Mouse (Mus musculus) B cell, adult 2 months (primary cell): ENCODE results near the gene Drosha.

Experiments used
- DNase-seq, 2 experiments: peaks; one replicate each; pipeline ENCODE4 v3.0.0; 2022

Gene Drosha

DNA sequence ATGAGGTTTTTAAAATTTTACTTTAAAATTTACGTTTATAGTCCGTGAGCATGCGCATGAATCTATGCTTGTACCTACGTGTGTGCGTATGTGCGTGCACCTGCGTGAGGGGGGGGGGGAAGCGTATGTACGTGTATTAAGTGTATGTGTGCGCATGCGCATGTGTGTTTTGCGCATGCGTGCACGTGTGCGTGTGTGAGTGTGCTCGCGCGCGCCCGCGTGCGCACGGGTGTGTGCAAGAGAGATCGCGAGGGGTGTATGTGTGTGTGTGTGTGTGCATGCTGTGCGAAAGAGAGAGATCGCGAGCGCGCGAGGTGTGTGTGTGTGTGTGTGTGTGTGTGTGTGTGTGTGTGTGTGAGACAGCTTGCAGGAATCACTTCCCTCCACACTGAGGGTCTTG is 8.8 kb downstream of the Drosha start:
- no peak for DNase-seq

DNA sequence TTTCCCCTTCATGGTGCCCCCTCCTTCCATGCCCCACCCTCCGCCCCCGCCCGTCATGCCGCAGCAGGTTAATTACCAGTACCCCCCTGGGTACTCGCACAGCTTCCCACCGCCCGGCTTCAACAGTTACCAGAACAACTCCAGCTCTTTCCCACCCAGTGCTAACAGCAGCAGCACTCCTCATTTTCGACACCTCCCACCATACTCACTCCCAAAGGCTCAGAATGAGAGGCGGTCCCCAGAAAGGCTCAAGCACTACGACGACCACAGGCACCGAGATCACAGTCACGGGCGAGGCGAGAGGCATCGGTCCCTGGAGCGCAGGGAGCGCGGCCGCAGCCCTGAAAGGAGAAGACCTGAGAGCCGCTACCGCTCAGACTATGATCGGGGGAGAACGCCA is 9.6 kb downstream of the Drosha start:
- no peak for DNase-seq

DNA sequence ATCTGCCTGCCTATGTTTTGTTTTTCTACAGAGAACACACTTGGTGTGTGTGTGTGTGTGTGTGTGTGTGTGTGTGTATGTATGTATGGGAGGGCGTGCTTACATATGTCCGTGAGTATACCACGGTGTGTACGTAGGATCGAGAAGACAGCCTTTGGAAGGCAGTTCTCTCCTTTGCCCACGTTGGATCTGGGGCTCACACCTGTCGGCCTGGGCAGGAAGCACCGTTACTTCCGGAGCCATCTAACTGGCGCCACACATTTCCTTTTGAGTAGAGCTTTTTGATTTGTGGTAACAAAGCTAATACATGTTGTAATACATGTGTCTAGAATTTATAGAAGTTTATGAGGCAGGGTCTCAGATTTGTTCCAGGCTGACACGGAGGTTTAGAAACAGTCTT is 16.1 kb downstream of the Drosha start:
- no peak for DNase-seq

DNA sequence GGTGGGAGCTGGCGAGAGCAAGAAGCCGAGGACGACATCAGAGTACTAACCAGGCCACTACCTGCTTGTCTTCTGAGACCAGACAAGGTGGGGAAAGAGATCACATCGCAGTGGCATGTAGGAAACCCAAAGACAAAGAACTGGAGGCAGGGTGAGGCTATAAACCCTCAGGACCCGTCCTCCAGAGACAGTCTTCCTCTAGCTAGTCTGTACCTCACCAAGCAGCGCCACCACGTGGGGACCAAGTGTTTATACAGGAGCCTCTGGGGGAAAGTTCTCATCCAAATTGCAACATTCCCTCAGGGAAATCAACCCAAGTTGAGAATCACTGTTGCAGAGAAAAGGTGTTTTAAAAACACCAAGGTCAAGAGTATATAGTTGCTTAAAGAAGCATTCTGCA is 18.2 kb downstream of the Drosha start:
- no peak for DNase-seq

DNA sequence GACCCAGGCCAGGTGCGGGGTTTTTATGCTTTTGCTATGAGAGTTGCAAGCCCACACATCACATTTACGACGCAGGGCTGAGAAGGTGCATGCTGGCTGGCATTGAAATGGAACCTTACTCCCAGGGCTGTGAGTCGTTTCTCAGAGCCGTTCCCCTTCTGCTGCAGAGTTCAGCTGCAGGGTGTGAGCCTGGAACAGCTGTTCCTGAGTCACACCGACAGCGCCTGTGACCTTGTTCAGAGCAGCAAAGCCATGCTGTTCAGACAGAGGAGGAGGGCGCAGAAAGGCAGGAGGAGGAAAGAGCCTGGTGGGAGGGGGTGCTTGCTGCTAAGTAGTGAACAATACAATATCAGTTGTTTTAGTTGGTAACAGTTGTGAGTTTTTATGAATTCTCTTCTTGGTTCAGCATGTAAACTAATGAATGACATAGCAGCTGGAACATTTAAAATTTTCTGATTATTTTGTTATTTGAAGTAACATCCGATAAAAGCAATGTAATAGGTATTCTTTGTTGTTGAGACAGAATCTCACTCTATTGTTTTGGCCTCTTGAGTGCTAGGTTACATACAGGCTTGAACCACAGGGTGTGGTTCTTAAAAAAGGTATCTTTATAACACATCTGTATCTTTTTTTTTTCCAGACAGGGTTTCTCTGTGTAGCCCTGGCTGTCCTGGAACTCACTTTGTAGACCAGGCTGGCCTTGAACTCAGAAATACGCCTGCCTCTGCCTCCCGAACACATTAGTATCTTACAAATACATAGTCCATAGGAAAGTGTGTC is 23.8 kb downstream of the Drosha start:
- DNase-seq, result no peak

- DNase-seq, result no peak
Observed at GRCm38 (mm10) chr15:12849373-12849772, 24.8 kb downstream of the Drosha start.

DNA sequence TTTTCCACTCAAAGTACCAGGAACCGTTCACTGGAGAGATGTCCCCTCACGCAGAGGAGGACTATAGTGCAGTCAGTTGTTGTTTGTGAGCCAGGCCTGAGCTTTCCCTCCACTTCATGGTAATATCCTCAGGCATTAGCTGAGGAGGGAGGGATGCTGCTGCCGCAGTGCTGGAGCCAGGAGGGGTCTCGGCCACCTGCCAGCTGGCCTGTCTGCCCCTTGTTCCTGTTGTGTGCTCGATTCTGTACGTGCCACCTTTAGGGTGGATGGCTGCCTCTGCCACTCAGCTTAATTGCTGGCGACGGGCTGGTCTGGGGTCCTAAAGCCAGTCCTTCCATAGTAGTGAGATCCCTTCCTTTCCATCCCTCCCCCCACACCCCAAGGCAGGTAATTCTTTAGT is 28.9 kb downstream of the Drosha start:
- no peak for DNase-seq

GRCm38 (mm10) chr15:12856780-12857179 is 32.2 kb downstream of the Drosha start:
- no peak for DNase-seq

GRCm38 (mm10) chr15:12857840-12858516 is 33.4 kb downstream of the Drosha start:
- no peak for DNase-seq

DNA sequence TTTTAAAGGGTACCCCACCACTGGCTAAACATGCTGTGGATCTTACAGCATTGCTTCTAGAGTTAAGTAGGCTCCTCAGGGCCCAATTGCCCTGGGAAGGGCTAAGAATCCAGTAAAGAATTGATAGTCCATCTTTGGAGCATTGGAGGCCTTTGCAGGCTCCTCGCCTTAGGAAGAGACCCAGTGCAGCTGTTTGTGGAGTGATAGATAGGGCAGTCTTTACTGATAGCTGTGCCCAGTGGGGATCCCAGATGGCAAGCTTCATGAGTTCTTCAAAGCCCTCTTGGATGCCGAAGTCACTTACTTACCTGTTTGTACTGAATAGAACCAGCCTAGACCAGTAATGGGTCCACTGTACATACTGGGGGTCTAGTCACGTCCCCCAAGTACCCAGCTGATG is 34.0 kb downstream of the Drosha start:
- no peak for DNase-seq

DNA sequence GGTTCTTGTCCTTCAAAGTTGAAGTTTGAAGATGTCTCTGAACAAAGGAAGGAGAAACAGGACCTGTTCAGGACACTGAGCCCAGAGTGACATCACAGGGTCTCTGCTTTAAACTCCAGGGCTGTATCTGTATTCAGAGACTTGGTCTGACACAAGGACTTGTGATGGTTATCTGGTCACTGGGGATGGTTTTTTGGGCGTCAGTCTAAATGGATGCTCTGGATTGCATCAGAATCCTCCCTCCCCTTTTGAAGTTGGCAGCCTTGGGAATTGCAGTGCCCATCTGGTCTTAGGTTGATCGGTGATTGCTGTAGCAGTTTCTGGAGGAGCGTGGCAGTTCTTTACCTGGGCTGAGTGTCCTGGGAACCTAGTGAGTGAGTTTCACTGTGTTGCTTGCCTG is 37.4 kb downstream of the Drosha start:
- no peak for DNase-seq

- no peak for DNase-seq
Observed at GRCm38 (mm10) chr15:12863669-12864068, 39.1 kb downstream of the Drosha start.

GRCm38 (mm10) chr15:12865595-12866314 is 41.1 kb downstream of the Drosha start:
- peak; percentile 10 to 13 for DNase-seq

DNA sequence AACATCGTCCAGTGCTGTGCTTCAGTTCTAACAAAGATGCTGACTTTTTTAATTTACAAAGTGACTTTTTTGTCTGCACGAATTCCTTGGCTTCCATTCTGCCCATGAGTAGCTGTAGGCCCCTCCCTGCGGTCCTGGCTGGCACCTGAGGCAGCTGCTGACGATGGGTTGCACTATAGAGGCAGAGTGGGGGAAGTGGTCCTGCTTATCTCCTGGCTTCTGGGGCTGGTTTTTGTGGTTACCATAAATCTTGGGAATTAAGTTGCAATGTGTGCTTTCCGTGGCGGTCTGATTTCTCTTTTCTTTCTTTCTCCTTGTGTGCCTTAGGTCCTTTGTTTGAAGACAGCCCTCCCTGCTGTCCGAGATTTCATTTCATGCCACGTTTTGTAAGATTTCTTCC is 42.7 kb downstream of the Drosha start:
- DNase-seq, result no peak

- DNase-seq, result no peak
Observed at GRCm38 (mm10) chr15:12875442-12876176, 51.0 kb downstream of the Drosha start.

GRCm38 (mm10) chr15:12876266-12876665 is 51.7 kb downstream of the Drosha start:
- DNase-seq, result no peak

- no peak for DNase-seq
Observed at GRCm38 (mm10) chr15:12876881-12877280, 52.3 kb downstream of the Drosha start.

- no peak for DNase-seq
Observed at GRCm38 (mm10) chr15:12877934-12878333, 53.3 kb downstream of the Drosha start.

DNA sequence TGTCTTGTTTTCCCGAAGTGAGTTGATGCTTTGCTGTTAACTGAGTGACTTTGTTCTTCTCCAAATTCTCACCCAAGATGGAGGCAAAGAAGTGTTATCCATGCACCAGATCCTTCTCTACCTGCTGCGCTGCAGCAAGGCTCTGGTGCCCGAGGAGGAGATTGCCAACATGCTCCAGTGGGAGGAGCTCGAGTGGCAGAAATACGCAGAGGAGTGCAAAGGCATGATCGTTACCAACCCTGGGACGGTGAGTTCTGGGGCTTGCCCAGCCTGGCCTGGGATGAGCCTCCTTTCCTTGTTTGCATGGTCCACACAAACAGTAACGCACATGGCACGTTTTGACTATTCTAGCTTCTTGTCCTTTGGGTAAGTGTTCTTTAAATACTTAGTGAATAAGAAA is 54.0 kb downstream of the Drosha start:
- DNase-seq, result no peak

GRCm38 (mm10) chr15:12879937-12880336 is 55.3 kb downstream of the Drosha start:
- DNase-seq, result no peak

- DNase-seq, result no peak
Observed at GRCm38 (mm10) chr15:12884855-12885254, 60.2 kb downstream of the Drosha start.

GRCm38 (mm10) chr15:12885361-12885760 is 60.7 kb downstream of the Drosha start:
- no peak for DNase-seq

- DNase-seq, result no peak
Observed at GRCm38 (mm10) chr15:12887206-12887605, 62.6 kb downstream of the Drosha start.
